Mouse (Mus musculus): Measurements from ENCODE around the gene Gm20075. TPM values are rescaled to one million over a fixed set of nuclear protein-coding genes. Genes with fewer than 3 reads are reported as not detected.
"Not testable (repeated sequence)": the region's sequence is repeated elsewhere in the genome, so short reads cannot be mapped to it uniquely, and the experiment has no call there.

Gm20075 gene
- polyA plus RNA-seq (2016; fragmentation: Nextera tagmentation; extraction: Ambion mirVana): 28.2 and 32.0 TPM in 2 replicates

- not testable (repeated sequence) for H3K4me2 ChIP-seq (replicated peaks); H3K4me3 ChIP-seq; H3K9me3 ChIP-seq; H3K36me3 ChIP-seq; H3K27ac ChIP-seq; ATAC-seq (ENCODE audit: insufficient number of reproducible peaks, insufficient read depth, low FRiP score, low TSS enrichment); H3K27me3 ChIP-seq; H3K9ac ChIP-seq; H3K4me1 ChIP-seq
- WGBS: 83% methylated on average over 3 of the region's 3 CpGs
Observed at GRCm38 (mm10) chr13:96081276-96081675, at the start of gene Gm20075. Gm20075 (minus strand) TSS chr13:96081376.

- Histone ChIP-seq H3K27ac (no peak overlapping the region), H3K27me3 (peaks cover 69% of the 10 kb centered on the region), H3K36me3 (no peaks in the 10 kb centered on the region), H3K4me2 (replicated peaks) (no peak overlapping the region), H3K9ac (no peak overlapping the region), H3K4me1 (peaks cover 22% of the 10 kb centered on the region), H3K4me3 (no peak overlapping the region), H3K9me3 (no peaks in the 10 kb centered on the region)
- no peak for ATAC-seq (ENCODE audit: insufficient number of reproducible peaks, insufficient read depth, low FRiP score, low TSS enrichment)
- 85% methylated on average over 3 of the region's 3 CpGs for WGBS
Observed at GRCm38 (mm10) chr13:96129081-96129480, 47.9 kb upstream of the Gm20075 start.

- peaks cover 45% of the 10 kb centered on the region for H3K27me3 ChIP-seq
- 72% methylated on average over 6 of the region's 6 CpGs for WGBS
Observed at GRCm38 (mm10) chr13:96126669-96127068, 45.5 kb upstream of the Gm20075 start.

GRCm38 (mm10) chr13:96125011-96125410 is 43.8 kb upstream of the Gm20075 start:
- peaks cover 30% of the 10 kb centered on the region for H3K27me3 ChIP-seq
- no peak overlapping the region for H3K4me3 ChIP-seq
- no peak for ATAC-seq (ENCODE audit: insufficient number of reproducible peaks, insufficient read depth, low FRiP score, low TSS enrichment)
- 70% methylated on average over 5 of the region's 5 CpGs for WGBS
- H3K36me3 ChIP-seq: no peaks in the 10 kb centered on the region
- H3K9ac ChIP-seq: no peak overlapping the region
- no peaks in the 10 kb centered on the region for H3K4me1 ChIP-seq
- H3K9me3 ChIP-seq: no peaks in the 10 kb centered on the region
- H3K4me2 ChIP-seq (replicated peaks): no peak overlapping the region
- H3K27ac ChIP-seq: no peak overlapping the region

More at GRCm38 (mm10) chr13:96126669-96127068, 45.5 kb upstream of the Gm20075 start:
- Histone ChIP-seq H3K4me2 (replicated peaks) (no peak overlapping the region), H3K4me1 (peaks cover 9% of the 10 kb centered on the region), H3K4me3 (no peak overlapping the region), H3K9me3 (no peaks in the 10 kb centered on the region), H3K27ac (no peak overlapping the region), H3K9ac (no peak overlapping the region), H3K36me3 (no peaks in the 10 kb centered on the region)
- no peak for ATAC-seq (ENCODE audit: insufficient number of reproducible peaks, insufficient read depth, low FRiP score, low TSS enrichment)

- H3K4me3 ChIP-seq: no peak overlapping the region
- H3K9me3 ChIP-seq: no peaks in the 10 kb centered on the region
- H3K36me3 ChIP-seq: no peaks in the 10 kb centered on the region
- no peaks in the 10 kb centered on the region for H3K4me1 ChIP-seq
- ATAC-seq (ENCODE audit: insufficient number of reproducible peaks, insufficient read depth, low FRiP score, low TSS enrichment): no peak
- no peak overlapping the region for H3K9ac ChIP-seq
- WGBS: 77% methylated on average over 2 of the region's 2 CpGs
- no peaks in the 10 kb centered on the region for H3K27me3 ChIP-seq
- no peak overlapping the region for H3K4me2 ChIP-seq (replicated peaks)
- no peak overlapping the region for H3K27ac ChIP-seq
Observed at GRCm38 (mm10) chr13:96112711-96113110, 31.5 kb upstream of the Gm20075 start.

GRCm38 (mm10) chr13:96110767-96111166 is 29.6 kb upstream of the Gm20075 start:
- no peaks in the 10 kb centered on the region for H3K9me3 ChIP-seq
- no peak overlapping the region for H3K27ac ChIP-seq
- H3K4me1 ChIP-seq: no peaks in the 10 kb centered on the region
- ATAC-seq (ENCODE audit: insufficient number of reproducible peaks, insufficient read depth, low FRiP score, low TSS enrichment): no peak
- no peak overlapping the region for H3K4me3 ChIP-seq
- no peak overlapping the region for H3K9ac ChIP-seq
- H3K4me2 ChIP-seq (replicated peaks): no peak overlapping the region
- no peaks in the 10 kb centered on the region for H3K27me3 ChIP-seq
- H3K36me3 ChIP-seq: no peaks in the 10 kb centered on the region
- 81% methylated on average over 3 of the region's 3 CpGs for WGBS

- H3K36me3 ChIP-seq: no peaks in the 10 kb centered on the region
- no peaks in the 10 kb centered on the region for H3K9me3 ChIP-seq
- 86% methylated on average over 4 of the region's 4 CpGs for WGBS
- H3K9ac ChIP-seq: no peak overlapping the region
- H3K27ac ChIP-seq: no peak overlapping the region
- ATAC-seq (ENCODE audit: insufficient number of reproducible peaks, insufficient read depth, low FRiP score, low TSS enrichment): no peak
- no peak overlapping the region for H3K4me3 ChIP-seq
- no peaks in the 10 kb centered on the region for H3K4me1 ChIP-seq
- H3K27me3 ChIP-seq: no peaks in the 10 kb centered on the region
- no peak overlapping the region for H3K4me2 ChIP-seq (replicated peaks)
Observed at GRCm38 (mm10) chr13:96106367-96106766, 25.2 kb upstream of the Gm20075 start.

GRCm38 (mm10) chr13:96090929-96091328 is 9.8 kb upstream of the Gm20075 start:
- Histone ChIP-seq H3K9ac (no peak overlapping the region), H3K27me3 (no peaks in the 10 kb centered on the region), H3K4me2 (replicated peaks) (no peak overlapping the region), H3K27ac (no peak overlapping the region), H3K36me3 (no peaks in the 10 kb centered on the region), H3K9me3 (no peaks in the 10 kb centered on the region), H3K4me1 (no peaks in the 10 kb centered on the region), H3K4me3 (no peak overlapping the region)
- ATAC-seq (ENCODE audit: insufficient number of reproducible peaks, insufficient read depth, low FRiP score, low TSS enrichment): no peak
- 62% methylated on average over 4 of the region's 4 CpGs for WGBS

- H3K27me3 ChIP-seq: no peaks in the 10 kb centered on the region
- no peak overlapping the region for H3K4me2 ChIP-seq (replicated peaks)
- H3K36me3 ChIP-seq: no peaks in the 10 kb centered on the region
- no peaks in the 10 kb centered on the region for H3K4me1 ChIP-seq
- no peak for ATAC-seq (ENCODE audit: insufficient number of reproducible peaks, insufficient read depth, low FRiP score, low TSS enrichment)
- no peak overlapping the region for H3K27ac ChIP-seq
- H3K9me3 ChIP-seq: no peaks in the 10 kb centered on the region
- no peak overlapping the region for H3K9ac ChIP-seq
- 88% methylated on average over 7 of the region's 7 CpGs for WGBS
- no peak overlapping the region for H3K4me3 ChIP-seq
Observed at GRCm38 (mm10) chr13:96085581-96086302, 4.6 kb upstream of the Gm20075 start.

GRCm38 (mm10) chr13:96081754-96082153 is 578 bp upstream of the Gm20075 start, which contains the start of gene Gm17190:
Gm17190 (plus strand) TSS chr13:96082054.
- H3K4me3 ChIP-seq; ATAC-seq (ENCODE audit: insufficient number of reproducible peaks, insufficient read depth, low FRiP score, low TSS enrichment): not testable (repeated sequence)
- WGBS: 91% methylated on average over 1 of the region's 1 CpGs

GRCm38 (mm10) chr13:96073555-96073954 is 7.6 kb downstream of the Gm20075 start:
- no peak for ATAC-seq (ENCODE audit: insufficient number of reproducible peaks, insufficient read depth, low FRiP score, low TSS enrichment)

More at GRCm38 (mm10) chr13:96081754-96082153, 578 bp upstream of the Gm20075 start, which contains the start of gene Gm17190:
- not testable (repeated sequence) for H3K9me3 ChIP-seq; H3K4me2 ChIP-seq (replicated peaks); H3K27me3 ChIP-seq; H3K4me1 ChIP-seq; H3K27ac ChIP-seq; H3K9ac ChIP-seq; H3K36me3 ChIP-seq

GRCm38 (mm10) chr13:96052755-96053154 is 28.4 kb downstream of the Gm20075 start:
- H3K4me1 ChIP-seq: no peaks in the 10 kb centered on the region
- no peak overlapping the region for H3K9ac ChIP-seq
- no peak overlapping the region for H3K4me2 ChIP-seq (replicated peaks)
- H3K27me3 ChIP-seq: no peaks in the 10 kb centered on the region
- no peaks in the 10 kb centered on the region for H3K36me3 ChIP-seq
- no peaks in the 10 kb centered on the region for H3K9me3 ChIP-seq
- no peak for ATAC-seq (ENCODE audit: insufficient number of reproducible peaks, insufficient read depth, low FRiP score, low TSS enrichment)
- no peak overlapping the region for H3K4me3 ChIP-seq
- H3K27ac ChIP-seq: no peak overlapping the region
- WGBS: 43% methylated on average over 3 of the region's 3 CpGs

More at GRCm38 (mm10) chr13:96073555-96073954, 7.6 kb downstream of the Gm20075 start:
- H3K4me2 ChIP-seq (replicated peaks): no peak overlapping the region
- H3K9me3 ChIP-seq: no peaks in the 10 kb centered on the region
- no peak overlapping the region for H3K9ac ChIP-seq
- no peaks in the 10 kb centered on the region for H3K4me1 ChIP-seq
- H3K36me3 ChIP-seq: no peaks in the 10 kb centered on the region
- 68% methylated on average over 8 of the region's 8 CpGs for WGBS
- no peaks in the 10 kb centered on the region for H3K27me3 ChIP-seq
- no peak overlapping the region for H3K4me3 ChIP-seq
- no peak overlapping the region for H3K27ac ChIP-seq

Data from embryonic facial prominence, embryonic 12.5 days (tissue).